ENCODE assay signal across 9 mouse cellular contexts in genomic region chr4:141871333-141871725, GRCm38 (mm10). TPM values are rescaled to one million over a fixed set of nuclear protein-coding genes. Genes with fewer than 3 reads are reported as not detected.
DNase-seq lines count a peak whose midpoint lies in the region; ATAC-seq and TF ChIP-seq lines count a peak whose summit lies in the region.
"Had no signal": no experiment of that assay in that cellular context is flagged by ENCODE, and none has a peak within 500 bp of the region (broad histone marks: within the 10 kb centered on the region; RNA-seq: fewer than 3 reads in every experiment).

No protein-coding gene starts in this region.

- peak overlapping the region; percentile 57; the same call in 1 of the 2 replicates for H3K27ac ChIP-seq in forebrain, embryonic 13.5 days
- no peak overlapping the region for H3K27ac ChIP-seq in forebrain, embryonic 11.5 days (ENCODE audit: low read depth, low read length)
- peak overlapping the region; percentile 20; the same call in 1 of the 2 replicates for H3K27ac ChIP-seq in lung, postnatal 0 days (ENCODE audit: low read length)
- peak overlapping the region; percentile 45 for H3K27ac ChIP-seq in liver, adult 2 months (replicated peaks; ENCODE audit: insufficient read depth, low read depth, low read length)
- H3K27ac ChIP-seq in small intestine, adult 2 months (ENCODE audit: insufficient read depth, low read depth, low read length), result peak overlapping the region; percentile 95
- no peak overlapping the region for H3K27ac ChIP-seq in thymus, adult 2 months (ENCODE audit: control insufficient read depth, insufficient read depth, low read length)
- H3K27ac ChIP-seq: kidney, postnatal 0 days had no signal

- H3K27me3 ChIP-seq in forebrain, embryonic 13.5 days, result no peaks in the 10 kb centered on the region
- H3K27me3 ChIP-seq in forebrain, embryonic 11.5 days (ENCODE audit: control insufficient read depth, insufficient read depth, low read length), result no peaks in the 10 kb centered on the region
- no peaks in the 10 kb centered on the region for H3K27me3 ChIP-seq in lung, postnatal 0 days (replicated peaks; ENCODE audit: insufficient read depth, low read length)
- H3K27me3 ChIP-seq in liver, adult 2 months (ENCODE audit: control insufficient read depth, insufficient read depth, low read length), result no peaks in the 10 kb centered on the region
- no peaks in the 10 kb centered on the region for H3K27me3 ChIP-seq in small intestine, adult 2 months (ENCODE audit: control insufficient read depth, insufficient read depth, low read length)
- H3K27me3 ChIP-seq in thymus, adult 2 months (ENCODE audit: control insufficient read depth, insufficient read depth, low read length), result no peaks in the 10 kb centered on the region

- H3K9me3 ChIP-seq in forebrain, embryonic 13.5 days (replicated peaks), result no peaks in the 10 kb centered on the region
- no peaks in the 10 kb centered on the region for H3K9me3 ChIP-seq in forebrain, embryonic 11.5 days (ENCODE audit: control insufficient read depth, low read length)
- no peaks in the 10 kb centered on the region for H3K9me3 ChIP-seq in lung, postnatal 0 days (ENCODE audit: low read length)

- 0 out of 2 replicates have a peak overlapping the region, but pooled peaks have one; percentile 58 for H3K9ac ChIP-seq in forebrain, embryonic 13.5 days
- no peak overlapping the region for H3K9ac ChIP-seq in forebrain, embryonic 11.5 days (ENCODE audit: low read length)
- no peak overlapping the region for H3K9ac ChIP-seq in lung, postnatal 0 days (replicated peaks; ENCODE audit: low read depth)
- peak overlapping the region; percentile 52; the same call in 1 of the 2 replicates for H3K9ac ChIP-seq in liver, adult 2 months (ENCODE audit: low read depth, low read length)

- H3K36me3 ChIP-seq in forebrain, embryonic 13.5 days (ENCODE audit: poor library complexity, severe bottlenecking), result peaks cover 7% of the 10 kb centered on the region; the same call in 1 of the 2 replicates
- H3K36me3 ChIP-seq in forebrain, embryonic 11.5 days (ENCODE audit: control insufficient read depth, insufficient read depth, low read length), result no peaks in the 10 kb centered on the region
- H3K36me3 ChIP-seq in lung, postnatal 0 days (ENCODE audit: insufficient read depth, low read length), result no peaks in the 10 kb centered on the region
- no peaks in the 10 kb centered on the region for H3K36me3 ChIP-seq in liver, adult 2 months (ENCODE audit: control insufficient read depth, insufficient read depth, low read length)
- H3K36me3 ChIP-seq in small intestine, adult 2 months (ENCODE audit: control insufficient read depth, insufficient read depth, low read length), result peaks cover 32% of the 10 kb centered on the region
- no peaks in the 10 kb centered on the region for H3K36me3 ChIP-seq in thymus, adult 2 months (ENCODE audit: control insufficient read depth, insufficient read depth, low read length)

- WGBS in forebrain, embryonic 13.5 days, result 92% methylated on average over 3 of the region's 3 CpGs
- 91% methylated on average over 3 of the region's 3 CpGs for WGBS in forebrain, embryonic 11.5 days
- WGBS in lung, postnatal 0 days, result 88% methylated on average over 3 of the region's 3 CpGs
- WGBS in liver, adult 2 months, result 86% methylated on average over 3 of the region's 3 CpGs
- 44% methylated on average over 3 of the region's 3 CpGs for WGBS in small intestine, adult 2 months
- 95% methylated on average over 3 of the region's 3 CpGs for WGBS in thymus, adult 2 months

- peak overlapping the region; percentile 94; the same call in 1 of the 2 replicates for H3K4me2 ChIP-seq in forebrain, embryonic 13.5 days
- no peak overlapping the region for H3K4me2 ChIP-seq in forebrain, embryonic 11.5 days (ENCODE audit: low read depth, low read length, severe bottlenecking)
- peak overlapping the region; percentile 95 for H3K4me2 ChIP-seq in lung, postnatal 0 days (replicated peaks; ENCODE audit: low read depth, low read length)

- no peak for ATAC-seq in forebrain, embryonic 13.5 days
- no peak for ATAC-seq in forebrain, embryonic 11.5 days (replicated peaks; ENCODE audit: low FRiP score)
- ATAC-seq in lung, postnatal 0 days, result no peak

- no peak for DNase-seq in forebrain, embryonic 11.5 days (ENCODE audit: low spot score)
- DNase-seq in lung, postnatal 0 days (ENCODE audit: low spot score), result no peak
- DNase-seq in lung, adult 18-20 months, result no peak
- DNase-seq in liver, adult 2 months (ENCODE audit: extremely low read depth, low read depth, low spot score), result no peak
- no peak for DNase-seq in thymus, adult 2 months
- DNase-seq in left cerebral cortex, postnatal 4 days, result no peak

- no peak for TF ChIP-seq POLR2A in liver, adult 2 months (IDR thresholded peaks at IDR 0.05; ENCODE audit: extremely low read depth, insufficient read depth, low read length)
- no peak; the same call in 1 of the 2 replicates for TF ChIP-seq POLR2A in small intestine, adult 2 months (IDR thresholded peaks at IDR 0.05; ENCODE audit: low read depth, low read length)
- TF ChIP-seq POLR2A in thymus, adult 2 months (IDR thresholded peaks at IDR 0.05; ENCODE audit: control insufficient read depth, extremely low read depth, insufficient read depth, low read length, poor library complexity), result no peak

- peaks cover 29% of the 10 kb centered on the region; the same call in 1 of the 2 replicates for H3K79me2 ChIP-seq in liver, adult 2 months (ENCODE audit: control insufficient read depth, insufficient read depth, low read length)

- H3K4me3 ChIP-seq in forebrain, embryonic 13.5 days, result no peak overlapping the region
- H3K4me3 ChIP-seq in forebrain, embryonic 11.5 days (ENCODE audit: low read depth, low read length), result no peak overlapping the region
- H3K4me3 ChIP-seq in lung, postnatal 0 days (ENCODE audit: low read depth, low read length), result no peak overlapping the region
- no peak overlapping the region for H3K4me3 ChIP-seq in liver, adult 2 months (ENCODE audit: insufficient read depth, low read depth, low read length)
- peak overlapping the region; percentile 88 for H3K4me3 ChIP-seq in small intestine, adult 2 months (ENCODE audit: low read depth, low read length)
- H3K4me3 ChIP-seq in thymus, adult 2 months (ENCODE audit: control insufficient read depth, insufficient read depth, low read length), result no peak overlapping the region

- intact Hi-C loops in left cerebral cortex, postnatal 4 days (cut with DNase I), result loop anchor here (5.0 kb wide), 1 partner anchor 81 kb away; no protein-coding TSS in a partner anchor

- TF ChIP-seq CTCF in lung, postnatal 0 days (IDR thresholded peaks at IDR 0.05), result no peak
- TF ChIP-seq CTCF in liver, adult 2 months (IDR thresholded peaks at IDR 0.05; ENCODE audit: low read depth, low read length), result no peak
- no peak for TF ChIP-seq CTCF in small intestine, adult 2 months (IDR thresholded peaks at IDR 0.05; ENCODE audit: extremely low read depth, insufficient read length, insufficient replicate concordance, low read depth, low read length)
- TF ChIP-seq CTCF in thymus, adult 2 months (IDR thresholded peaks at IDR 0.05; ENCODE audit: borderline replicate concordance, control insufficient read depth, extremely low read depth, insufficient read depth, low read length, poor library complexity), result no peak

- H3K4me1 ChIP-seq in forebrain, embryonic 13.5 days, result peaks cover 88% of the 10 kb centered on the region
- peaks cover 8% of the 10 kb centered on the region; the same call in 1 of the 2 replicates for H3K4me1 ChIP-seq in forebrain, embryonic 11.5 days (replicated peaks; ENCODE audit: control insufficient read depth, insufficient read depth, low read length)
- H3K4me1 ChIP-seq in lung, postnatal 0 days (ENCODE audit: insufficient read depth, low read depth, low read length), result peaks cover 41% of the 10 kb centered on the region
- H3K4me1 ChIP-seq in liver, adult 2 months (ENCODE audit: control insufficient read depth, insufficient read depth, low read length), result peaks cover 33% of the 10 kb centered on the region
- H3K4me1 ChIP-seq in small intestine, adult 2 months (ENCODE audit: control insufficient read depth, insufficient read depth, insufficient read length, low read length), result peaks cover 53% of the 10 kb centered on the region
- peaks cover 25% of the 10 kb centered on the region for H3K4me1 ChIP-seq in thymus, adult 2 months (replicated peaks; ENCODE audit: control insufficient read depth, insufficient read depth, low read length)

- no peak for TF ChIP-seq EP300 in lung, postnatal 0 days (IDR thresholded peaks at IDR 0.05)

RNA-seq across cellular contexts. Expression of gene Efhd2, which starts 3.4 kb away (rescaled TPM):
- polyA plus RNA-seq in forebrain, embryonic 13.5 days (2015; fragmentation: Nextera tagmentation; extraction: Ambion mirVana), result 85.2 and 86.3 TPM in 2 replicates
- polyA plus RNA-seq in forebrain, embryonic 11.5 days (2014; fragmentation: Nextera tagmentation; extraction: Ambion mirVana), result 43.4 and 45.3 TPM in 2 replicates
- polyA plus RNA-seq in lung, postnatal 0 days (2015; fragmentation: Nextera tagmentation; extraction: Ambion mirVana), result 81.6 and 88.4 TPM in 2 replicates
- 13.1 and 15.0 TPM in 2 replicates for total RNA-seq in liver, adult 2 months (2014; rRNA removed)
- polyA plus RNA-seq in liver, adult 2 months (2012; rRNA removed), result 40.7 and 46.1 TPM in 2 replicates
- 188 and 423 TPM in 2 replicates for polyA plus RNA-seq in small intestine, adult 2 months (2012; rRNA removed)
- 120 and 128 TPM in 2 replicates for polyA plus RNA-seq in thymus, adult 2 months (2012; rRNA removed)
- 10 to 100 TPM; 29.5 to 31.8 TPM for total RNA-seq in left cerebral cortex, postnatal 4 days (2021)

RNA-seq across cellular contexts. Expression of gene Ctrc, which starts 25.2 kb away (rescaled TPM):
- polyA plus RNA-seq in forebrain, embryonic 13.5 days (2015; fragmentation: Nextera tagmentation; extraction: Ambion mirVana), result not detected in 2 replicates
- not detected in 2 replicates for polyA plus RNA-seq in forebrain, embryonic 11.5 days (2014; fragmentation: Nextera tagmentation; extraction: Ambion mirVana)
- polyA plus RNA-seq in lung, postnatal 0 days (2015; fragmentation: Nextera tagmentation; extraction: Ambion mirVana), result not detected in 2 replicates
- total RNA-seq in liver, adult 2 months (2014; rRNA removed), result 0.34 and 0.83 TPM in 2 replicates
- polyA plus RNA-seq in liver, adult 2 months (2012; rRNA removed), result 0.24 TPM in 1 of 2 replicates, not detected in the other
- polyA plus RNA-seq in small intestine, adult 2 months (2012; rRNA removed), result 13.9 and 8,604 TPM in 2 replicates
- 0.35 and 0.43 TPM in 2 replicates for polyA plus RNA-seq in thymus, adult 2 months (2012; rRNA removed)
- not detected for total RNA-seq in left cerebral cortex, postnatal 4 days (2021)
- polyA plus RNA-seq: kidney, postnatal 0 days had no signal

RNA-seq across cellular contexts. Expression of gene Cela2a, which starts 45.4 kb away (rescaled TPM):
- polyA plus RNA-seq in forebrain, embryonic 13.5 days (2015; fragmentation: Nextera tagmentation; extraction: Ambion mirVana), result 0.15 TPM in 1 of 2 replicates, not detected in the other
- not detected in 2 replicates for polyA plus RNA-seq in forebrain, embryonic 11.5 days (2014; fragmentation: Nextera tagmentation; extraction: Ambion mirVana)
- polyA plus RNA-seq in lung, postnatal 0 days (2015; fragmentation: Nextera tagmentation; extraction: Ambion mirVana), result not detected in 2 replicates
- total RNA-seq in liver, adult 2 months (2014; rRNA removed), result 80.9 and 238 TPM in 2 replicates
- 3.6 and 4.8 TPM in 2 replicates for polyA plus RNA-seq in liver, adult 2 months (2012; rRNA removed)
- polyA plus RNA-seq in small intestine, adult 2 months (2012; rRNA removed), result 124 and 65,009 TPM in 2 replicates
- 0.46 and 2.1 TPM in 2 replicates for polyA plus RNA-seq in thymus, adult 2 months (2012; rRNA removed)
- total RNA-seq in left cerebral cortex, postnatal 4 days (2021), result not detected

Comparison
In these comparisons a context has a peak if more than half of its experiments do, and no peak if none do; other contexts are left out.
1. H3K27ac ChIP-seq: peak in forebrain, embryonic 13.5 days (single experiment), lung, postnatal 0 days (single experiment), liver, adult 2 months (single experiment) and small intestine, adult 2 months (single experiment); none in forebrain, embryonic 11.5 days (single experiment) and thymus, adult 2 months (single experiment).
2. H3K9ac ChIP-seq: peak in forebrain, embryonic 13.5 days (single experiment) and liver, adult 2 months (single experiment); none in forebrain, embryonic 11.5 days (single experiment) and lung, postnatal 0 days (single experiment).
3. RNA of gene Ctrc, which starts 25.2 kb away (polyA plus RNA-seq): 13.9 to 8,604 TPM in small intestine, adult 2 months; 0.35 to 0.43 TPM in thymus, adult 2 months, 0.24 TPM in liver, adult 2 months, not detected in forebrain, embryonic 13.5 days, not detected in forebrain, embryonic 11.5 days and not detected in lung, postnatal 0 days; every median in the first group is over 10 times any median in the second.
4. RNA of gene Cela2a, which starts 45.4 kb away (polyA plus RNA-seq): 124 to 65,009 TPM in small intestine, adult 2 months; 3.6 to 4.8 TPM in liver, adult 2 months, 0.46 to 2.1 TPM in thymus, adult 2 months, 0.15 TPM in forebrain, embryonic 13.5 days, not detected in lung, postnatal 0 days and not detected in forebrain, embryonic 11.5 days; every median in the first group is over 10 times any median in the second.